Mouse (Mus musculus): ENCODE results near the gene Krtap26-1.

The Krtap26-1 gene

GRCm38 (mm10) chr16:88647358-88647846 is at the start of gene Krtap26-1:
Krtap26-1 (minus strand) TSS chr16:88647796.
- no peak for DNase-seq (ENCODE audit: low spot score in 2 of 2)

DNA sequence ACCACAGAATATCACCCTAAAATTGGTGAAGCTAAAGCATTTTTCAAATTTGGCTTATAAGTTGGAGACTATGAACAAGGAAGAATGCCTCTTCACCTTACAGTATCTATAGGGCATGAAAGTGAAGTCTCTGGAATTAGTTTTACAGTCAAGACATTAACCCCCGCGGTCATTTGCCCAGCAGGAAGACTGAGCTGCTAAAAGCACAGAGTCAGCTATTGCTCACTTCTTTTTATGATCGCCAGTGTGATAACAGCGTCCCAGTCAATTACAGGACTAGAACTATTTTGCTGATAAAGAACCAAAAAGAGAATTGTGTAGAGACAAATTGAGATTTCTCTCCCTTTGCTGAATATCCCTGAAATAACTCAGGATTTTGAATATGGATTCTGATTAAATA is 48.7 kb upstream of the Krtap26-1 start:
- DNase-seq (ENCODE audit: low spot score in 2 of 2), result no peak

DNA sequence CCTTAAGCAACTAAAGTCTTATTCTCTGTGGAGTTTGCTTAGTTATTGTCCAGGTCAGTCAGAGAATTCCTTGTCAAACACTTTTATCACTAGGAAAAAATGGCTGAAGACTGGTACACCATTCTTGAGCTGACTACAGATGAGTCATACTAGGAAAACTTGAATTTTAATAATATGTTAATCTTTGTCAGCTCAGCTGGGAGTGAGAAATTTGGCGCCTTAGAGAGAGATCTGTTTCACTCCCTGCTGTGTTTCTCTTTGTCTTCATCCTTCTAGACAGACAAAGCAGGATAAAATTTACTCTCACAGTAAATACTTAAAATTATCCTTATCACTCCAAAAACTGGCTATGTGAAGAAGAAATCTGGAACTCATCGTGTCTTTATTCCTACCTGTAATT is 33.7 kb upstream of the Krtap26-1 start:
- DNase-seq (ENCODE audit: low spot score in 2 of 2), result no peak

DNA sequence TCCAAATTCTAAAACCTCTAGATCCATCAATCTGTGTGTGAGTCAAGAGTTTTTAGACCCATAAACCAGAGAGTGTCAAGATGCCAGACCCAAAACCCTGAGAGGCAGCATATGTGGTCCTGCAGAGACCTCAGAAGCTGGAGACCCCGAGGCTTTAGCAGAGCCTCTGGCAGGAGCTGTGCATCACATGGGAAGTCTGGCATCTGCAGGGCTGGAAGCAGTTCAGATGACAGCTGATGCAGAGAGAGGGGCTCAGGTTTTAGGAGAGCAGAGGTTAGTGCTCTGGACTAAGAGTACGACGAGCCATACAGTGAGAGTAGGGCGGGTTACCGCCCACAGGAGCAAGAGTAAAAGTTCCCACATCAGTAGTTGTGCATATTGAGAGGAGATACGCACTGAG is 31.5 kb upstream of the Krtap26-1 start:
- no peak for DNase-seq (ENCODE audit: low spot score in 2 of 2)

GRCm38 (mm10) chr16:88671571-88671970 is 24.0 kb upstream of the Krtap26-1 start, which contains the start of gene Krtap27-1:
Krtap27-1 (minus strand) TSS chr16:88671671.
- no peak for DNase-seq (ENCODE audit: low spot score in 2 of 2)

DNA sequence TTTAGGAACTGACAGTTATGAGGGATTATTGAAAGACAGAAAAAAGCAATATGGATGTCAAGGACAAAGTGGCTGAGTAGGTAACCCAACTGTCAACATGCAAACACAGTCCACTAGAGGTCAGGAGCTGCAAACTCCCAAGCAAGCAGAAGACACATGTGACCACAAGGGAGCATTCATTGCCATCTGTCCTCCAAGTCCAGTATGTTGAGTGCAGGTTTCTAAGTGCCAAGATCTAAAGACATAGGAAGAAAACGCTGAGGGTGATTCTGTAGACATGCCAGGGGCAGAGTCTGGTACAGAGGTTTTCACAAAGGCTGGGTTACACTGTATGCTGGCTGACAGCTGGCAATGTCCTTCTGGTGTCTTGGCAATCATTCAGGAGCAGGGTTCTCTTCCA is 9.8 kb upstream of the Krtap26-1 start:
- no peak for DNase-seq (ENCODE audit: low spot score in 2 of 2)

DNA sequence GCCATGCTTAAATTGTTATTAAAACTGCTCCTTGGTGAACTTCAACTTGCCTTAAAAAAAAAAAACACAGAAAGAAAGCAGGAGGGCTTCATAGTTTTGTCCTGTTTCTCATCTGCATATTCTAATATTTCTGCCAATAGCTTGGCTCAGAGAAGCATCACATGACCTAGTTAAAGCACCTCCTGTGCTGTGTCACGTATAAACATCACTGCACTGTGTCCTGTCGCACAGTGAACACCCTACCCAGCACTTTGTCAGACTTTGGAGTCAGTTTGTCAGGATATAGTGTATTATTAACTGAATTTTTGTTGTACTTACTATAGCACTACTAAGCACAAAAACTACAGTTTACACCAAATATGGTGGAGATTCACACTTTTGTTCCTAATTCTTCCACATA is 4.4 kb upstream of the Krtap26-1 start:
- no peak for DNase-seq (ENCODE audit: low spot score in 2 of 2)

- no peak for DNase-seq (ENCODE audit: low spot score in 2 of 2)
These were observed 3.5 kb upstream of the Krtap26-1 start for GRCm38 (mm10) chr16:88651082-88651481.

GRCm38 (mm10) chr16:88646366-88647111 is 1.1 kb downstream of the Krtap26-1 start:
- DNase-seq (ENCODE audit: low spot score in 2 of 2), result no peak

- no peak for DNase-seq (ENCODE audit: low spot score in 2 of 2)
These were observed 7.5 kb downstream of the Krtap26-1 start for GRCm38 (mm10) chr16:88640053-88640452.

DNA sequence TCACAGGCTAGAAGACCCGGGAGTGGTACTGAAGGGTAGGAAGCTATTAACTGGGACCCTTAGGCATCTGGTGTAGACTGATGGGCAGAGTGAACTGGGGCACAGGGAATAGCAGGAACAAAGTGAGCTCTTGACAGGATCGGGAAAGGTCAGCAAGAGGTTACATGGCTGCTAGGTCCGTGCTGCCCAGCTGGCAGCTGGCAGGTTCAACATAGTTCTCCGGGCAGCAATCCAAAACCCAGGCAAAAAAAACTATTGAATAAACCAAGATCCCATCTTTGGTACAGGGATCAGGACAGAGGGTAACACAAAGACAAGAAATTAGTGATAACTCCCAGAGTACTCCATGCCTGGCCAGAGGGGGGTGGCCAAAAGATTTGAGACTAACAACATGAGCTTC is 12.5 kb downstream of the Krtap26-1 start:
- no peak for DNase-seq (ENCODE audit: low spot score in 2 of 2)

DNA sequence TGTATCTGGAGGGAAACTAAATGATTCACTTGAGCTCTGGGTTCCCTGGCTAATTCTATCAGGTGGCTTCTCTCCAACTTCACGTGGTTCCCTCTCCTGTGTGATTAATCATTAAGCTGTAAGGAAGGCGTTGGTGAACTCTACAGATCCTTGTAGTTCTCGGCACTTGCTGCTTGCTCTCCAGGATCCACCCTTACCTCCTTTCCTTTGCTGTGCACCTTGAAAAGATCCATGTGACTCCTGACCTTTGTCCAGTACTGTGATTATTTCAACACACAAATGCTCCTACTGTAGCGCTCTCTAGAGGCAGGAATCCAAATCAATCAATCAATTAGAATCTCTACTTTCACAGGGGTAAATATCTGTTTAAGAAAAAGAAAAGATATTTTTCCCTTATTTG is 16.1 kb downstream of the Krtap26-1 start:
- DNase-seq (ENCODE audit: low spot score in 2 of 2), result no peak

- no peak for DNase-seq (ENCODE audit: low spot score in 2 of 2)
These were observed 20.0 kb downstream of the Krtap26-1 start, which contains the start of gene 2310079G19Rik for GRCm38 (mm10) chr16:88627566-88627965. 2310079G19Rik (minus strand) TSS chr16:88627666.

DNA sequence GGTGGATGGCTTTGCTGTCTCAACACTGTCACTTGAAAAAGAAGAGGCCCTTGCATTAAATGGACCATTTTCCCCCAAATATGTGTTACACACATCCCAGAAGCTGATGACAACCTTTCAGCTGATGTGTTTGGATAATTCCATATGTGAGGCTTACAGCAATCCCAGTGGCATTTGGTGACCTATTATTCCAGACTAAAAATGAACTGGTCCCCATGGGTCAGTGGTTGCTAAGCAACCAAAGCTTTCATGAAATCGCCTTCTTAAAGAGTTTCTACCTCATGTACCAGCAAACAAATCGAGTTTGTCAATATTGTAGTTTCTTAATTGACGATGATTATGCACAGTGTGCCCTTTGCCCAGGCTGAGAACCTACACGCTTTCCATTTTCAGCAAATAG is 34.9 kb downstream of the Krtap26-1 start:
- DNase-seq (ENCODE audit: low spot score in 2 of 2), result no peak

- no peak for DNase-seq (ENCODE audit: low spot score in 2 of 2)
These were observed 35.7 kb downstream of the Krtap26-1 start, which contains the start of gene Krtap24-1 for GRCm38 (mm10) chr16:88611922-88612321. Krtap24-1 (minus strand) TSS chr16:88612279.

- no peak for DNase-seq (ENCODE audit: low spot score in 2 of 2)
These were observed 43.0 kb downstream of the Krtap26-1 start for GRCm38 (mm10) chr16:88604570-88604969.

- no peak for DNase-seq (ENCODE audit: low spot score in 2 of 2)
These were observed 45.1 kb downstream of the Krtap26-1 start for GRCm38 (mm10) chr16:88602464-88602863.

DNA sequence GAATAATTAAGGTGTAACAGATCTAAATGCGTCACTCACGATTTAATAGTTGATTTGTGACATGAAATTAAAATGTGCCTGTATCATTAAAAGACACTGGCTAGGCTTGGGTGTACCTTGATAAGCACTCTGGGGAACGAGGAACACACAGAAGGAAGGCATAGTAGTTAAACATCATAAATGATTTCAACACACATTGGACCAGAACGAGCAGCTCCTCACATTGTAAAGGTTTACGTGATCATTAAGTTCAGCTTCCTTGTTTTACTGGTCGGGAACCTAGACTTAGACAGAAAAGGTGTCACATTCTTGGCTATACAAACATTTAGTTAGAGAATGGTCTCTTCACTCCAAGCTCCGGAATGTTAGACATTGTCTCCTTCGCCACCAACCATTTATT is 47.3 kb downstream of the Krtap26-1 start:
- DNase-seq (ENCODE audit: low spot score in 2 of 2), result no peak

DNA sequence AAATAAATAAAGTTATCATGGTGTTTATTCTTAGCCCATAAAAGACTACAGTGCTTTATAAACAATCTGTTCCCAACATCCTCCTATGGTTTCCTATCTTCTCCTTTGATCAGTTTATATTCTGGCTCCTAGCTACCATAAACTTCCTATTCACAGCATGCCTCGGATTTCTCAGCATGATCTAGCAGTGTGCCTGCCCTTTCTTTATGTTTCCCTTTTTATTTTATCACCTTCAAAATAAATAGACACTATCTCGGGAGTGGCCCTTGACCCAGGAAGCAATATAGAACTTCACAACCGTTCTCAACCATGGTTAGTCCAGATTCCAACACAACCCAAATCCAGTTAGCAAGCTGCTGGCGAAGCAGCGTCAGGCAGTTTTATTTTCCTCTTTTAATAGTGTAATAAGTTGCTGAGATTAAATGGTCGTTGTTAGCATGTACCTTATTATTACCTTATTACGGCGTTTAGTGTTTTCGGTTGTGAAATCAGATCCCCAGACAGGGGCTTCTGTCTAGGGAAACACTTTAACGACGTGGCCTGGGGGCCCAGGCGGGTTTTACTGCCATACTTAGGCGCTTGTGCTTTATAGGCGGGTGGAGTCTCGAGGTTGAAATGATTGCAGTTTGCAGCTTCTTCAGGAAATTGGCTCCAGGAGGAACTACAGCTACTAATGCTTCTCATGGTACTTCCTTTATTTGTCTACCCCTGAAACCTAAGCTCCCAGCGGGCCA is 47.9 kb downstream of the Krtap26-1 start:
- no peak for DNase-seq (ENCODE audit: low spot score in 2 of 2)
